Mouse (Mus musculus) ES-Bruce4 (cell line): Measurements from ENCODE around the gene Masp1. TPM values are rescaled to one million over a fixed set of nuclear protein-coding genes. Genes with fewer than 3 reads are reported as not detected.
A peak's percentile ranks its signal among the peaks of the same experiment; 100 is the strongest.

Experiments
- H3K27ac ChIP-seq: 2 replicates; pipeline ENCODE4 v1.5.1; 2012; ENCODE audit warnings: low read length, inconsistent platforms; ENCODE audit not compliant: insufficient read depth
- H3K27me3 ChIP-seq: 2 replicates; pipeline ENCODE4 v1.6.1; 2012; ENCODE audit warnings: mild to moderate bottlenecking, low read length, inconsistent platforms; ENCODE audit not compliant: control insufficient read depth, poor library complexity, insufficient read depth, severe bottlenecking
- H3K36me3 ChIP-seq: 2 replicates; pipeline ENCODE4 v1.6.1; 2012; ENCODE audit warnings: inconsistent platforms, mild to moderate bottlenecking, low read length, moderate library complexity; ENCODE audit not compliant: control insufficient read depth, poor library complexity, insufficient read depth, severe bottlenecking
- H3K4me1 ChIP-seq: one replicate; pipeline ENCODE4 v1.8.1; 2011; ENCODE audit warnings: low read length; ENCODE audit not compliant: control insufficient read depth, insufficient read depth
- H3K4me3 ChIP-seq: 2 replicates; pipeline ENCODE4 v1.5.1; 2011; ENCODE audit warnings: low read depth, mild to moderate bottlenecking, low read length
- H3K9ac ChIP-seq: 2 replicates; pipeline ENCODE4 v1.6.1; 2012; ENCODE audit warnings: low read depth, mild to moderate bottlenecking, inconsistent platforms; ENCODE audit not compliant: poor library complexity, severe bottlenecking
- H3K9me3 ChIP-seq: replicated peaks from 2 replicates; pipeline ENCODE4 v1.6.1; 2012; ENCODE audit warnings: mild to moderate bottlenecking, low read length, inconsistent platforms; ENCODE audit not compliant: control insufficient read depth, poor library complexity, insufficient read depth, severe bottlenecking
- CTCF ChIP-seq: IDR thresholded peaks from one replicate; pipeline ENCODE4 v1.8.1; 2011; ENCODE audit warnings: low read depth, low read length
- EP300 ChIP-seq: IDR thresholded peaks from 2 replicates; pipeline ENCODE4 v1.6.1; 2011; ENCODE audit warnings: low read depth, low read length; ENCODE audit not compliant: insufficient read depth
- POLR2A ChIP-seq: IDR thresholded peaks from one replicate; pipeline ENCODE4 v1.8.1; 2011; ENCODE audit warnings: low read length; ENCODE audit not compliant: insufficient read depth
- polyA plus RNA-seq: library from polyadenylated mRNA; stranded (reverse); fragments of >200 nt; gene quantifications from 2 replicates; pipeline ENCODE4 v1.2.4, GENCODE M21; 2011; ENCODE audit warnings: low read depth; ENCODE audit not compliant: missing spikeins, insufficient read depth, insufficient read length

Masp1 gene
- polyA plus RNA-seq, 1 experiment: 2.5 TPM

GRCm38 (mm10) chr16:23504320-23504744 is 16.3 kb downstream of the Masp1 start:
- Histone ChIP-seq H3K27me3 (no peaks in the 10 kb centered on the region), H3K27ac (peak overlapping the region; percentile 30), H3K4me3 (no peak overlapping the region), H3K4me1 (peaks cover 9% of the 10 kb centered on the region), H3K36me3 (no peaks in the 10 kb centered on the region), H3K9ac (no peak overlapping the region), H3K9me3 (no peaks in the 10 kb centered on the region)
- TF ChIP-seq EP300 (no peak), CTCF (no peak)

GRCm38 (mm10) chr16:23503351-23503750 is 17.3 kb downstream of the Masp1 start:
- no peak overlapping the region for H3K4me3 ChIP-seq
- H3K27me3 ChIP-seq: no peaks in the 10 kb centered on the region
- H3K27ac ChIP-seq: no peak overlapping the region
- TF ChIP-seq EP300 (no peak), POLR2A (no peak), CTCF (no peak)
- H3K36me3 ChIP-seq: no peaks in the 10 kb centered on the region
- peaks cover 9% of the 10 kb centered on the region for H3K4me1 ChIP-seq
- no peak overlapping the region for H3K9ac ChIP-seq
- H3K9me3 ChIP-seq: no peaks in the 10 kb centered on the region

- H3K4me3 ChIP-seq: no peak overlapping the region
- H3K36me3 ChIP-seq: no peaks in the 10 kb centered on the region
- H3K27ac ChIP-seq: no peak overlapping the region
- TF ChIP-seq CTCF: no peak
- TF ChIP-seq EP300: no peak
- no peak for TF ChIP-seq POLR2A
- no peaks in the 10 kb centered on the region for H3K9me3 ChIP-seq
- H3K27me3 ChIP-seq: no peaks in the 10 kb centered on the region
- H3K4me1 ChIP-seq: peaks cover 9% of the 10 kb centered on the region
- no peak overlapping the region for H3K9ac ChIP-seq
Measured at GRCm38 (mm10) chr16:23502478-23502877, 18.1 kb downstream of the Masp1 start.

GRCm38 (mm10) chr16:23501288-23501687 is 19.3 kb downstream of the Masp1 start:
- Histone ChIP-seq H3K4me1 (peaks cover 7% of the 10 kb centered on the region), H3K27me3 (no peaks in the 10 kb centered on the region)
- no peak for TF ChIP-seq POLR2A
- no peak for TF ChIP-seq CTCF
- no peak for TF ChIP-seq EP300

GRCm38 (mm10) chr16:23500558-23500957 is 20.1 kb downstream of the Masp1 start:
- Histone ChIP-seq H3K36me3 (no peaks in the 10 kb centered on the region), H3K27me3 (no peaks in the 10 kb centered on the region), H3K4me1 (peaks cover 7% of the 10 kb centered on the region), H3K4me3 (no peak overlapping the region), H3K27ac (no peak overlapping the region), H3K9me3 (no peaks in the 10 kb centered on the region), H3K9ac (no peak overlapping the region)
- TF ChIP-seq CTCF: no peak
- TF ChIP-seq EP300: no peak
- TF ChIP-seq POLR2A: no peak

More at GRCm38 (mm10) chr16:23501288-23501687, 19.3 kb downstream of the Masp1 start:
- Histone ChIP-seq H3K27ac (no peak overlapping the region), H3K9me3 (no peaks in the 10 kb centered on the region), H3K9ac (no peak overlapping the region), H3K36me3 (no peaks in the 10 kb centered on the region), H3K4me3 (no peak overlapping the region)

GRCm38 (mm10) chr16:23498691-23499131 is 21.9 kb downstream of the Masp1 start:
- H3K4me3 ChIP-seq: no peak overlapping the region

More at GRCm38 (mm10) chr16:23498691-23499131, 21.9 kb downstream of the Masp1 start:
- Histone ChIP-seq H3K27me3 (no peaks in the 10 kb centered on the region), H3K36me3 (no peaks in the 10 kb centered on the region), H3K27ac (no peak overlapping the region), H3K9me3 (peaks cover 5% of the 10 kb centered on the region), H3K9ac (no peak overlapping the region), H3K4me1 (peaks cover 2% of the 10 kb centered on the region)
- TF ChIP-seq CTCF: no peak
- TF ChIP-seq EP300: no peak
- TF ChIP-seq POLR2A: no peak
